Mouse (Mus musculus) limb, embryonic 12.5 days (tissue): ENCODE measurements around the gene Fbxw5. TPM values are rescaled to one million over a fixed set of nuclear protein-coding genes. Genes with fewer than 3 reads are reported as not detected.

Source experiments
- ATAC-seq: fragments of 200-750 bp; cut with Nextera tagmentation; 2 replicates; pipeline ENCODE4 v1.8.0; 2017; ENCODE audit warnings: low read depth, moderate TSS enrichment; ENCODE audit not compliant: insufficient number of reproducible peaks, insufficient read depth, low FRiP score, low TSS enrichment
- H3K27ac ChIP-seq: fragments of 300-500 bp; sonication (generic); 2 replicates; pipeline ENCODE4 v1.5.1; 2016; ENCODE audit warnings: mild to moderate bottlenecking, moderate library complexity
- H3K27me3 ChIP-seq: fragments of 300-500 bp; sonication (generic); 2 replicates; pipeline ENCODE4 v1.6.1; 2016; ENCODE audit warnings: mild to moderate bottlenecking, moderate library complexity
- H3K36me3 ChIP-seq: fragments of 300-500 bp; sonication (generic); 2 replicates; pipeline ENCODE4 v1.6.1; 2016; ENCODE audit warnings: mild to moderate bottlenecking, moderate library complexity
- H3K4me1 ChIP-seq: fragments of 300-500 bp; sonication (generic); replicated peaks from 2 replicates; pipeline ENCODE4 v1.6.1; 2016
- H3K4me2 ChIP-seq: fragments of 300-500 bp; sonication (generic); 2 replicates; pipeline ENCODE4 v1.6.1; 2016; ENCODE audit warnings: mild to moderate bottlenecking, moderate library complexity
- H3K4me3 ChIP-seq: fragments of 300-500 bp; sonication (generic); replicated peaks from 2 replicates; pipeline ENCODE4 v1.5.1; 2016; ENCODE audit warnings: mild to moderate bottlenecking
- H3K9ac ChIP-seq: fragments of 300-500 bp; sonication (generic); replicated peaks from 2 replicates; pipeline ENCODE4 v1.6.1; 2016; ENCODE audit warnings: mild to moderate bottlenecking, moderate library complexity
- H3K9me3 ChIP-seq: fragments of 300-500 bp; sonication (generic); 2 replicates; pipeline ENCODE4 v1.6.1; 2016; ENCODE audit warnings: mild to moderate bottlenecking, moderate library complexity
- WGBS: fragments of 180-500 bp; shearing (Covaris S2); methylation state at CpG from one replicate; pipeline ENCODE4 v1.1.7; 2016; 5-methylcytosine and 5-hydroxymethylcytosine counted together
- polyA plus RNA-seq: library from polyadenylated mRNA; unstranded; fragments of >200 nt; fragmentation: Nextera tagmentation; extraction: Ambion mirVana; gene quantifications from 2 replicates; pipeline ENCODE4 v1.2.1, GENCODE M21; 2016

The Fbxw5 gene
- polyA plus RNA-seq, 1 experiment from 2014 or later: 68.4 TPM

DNA sequence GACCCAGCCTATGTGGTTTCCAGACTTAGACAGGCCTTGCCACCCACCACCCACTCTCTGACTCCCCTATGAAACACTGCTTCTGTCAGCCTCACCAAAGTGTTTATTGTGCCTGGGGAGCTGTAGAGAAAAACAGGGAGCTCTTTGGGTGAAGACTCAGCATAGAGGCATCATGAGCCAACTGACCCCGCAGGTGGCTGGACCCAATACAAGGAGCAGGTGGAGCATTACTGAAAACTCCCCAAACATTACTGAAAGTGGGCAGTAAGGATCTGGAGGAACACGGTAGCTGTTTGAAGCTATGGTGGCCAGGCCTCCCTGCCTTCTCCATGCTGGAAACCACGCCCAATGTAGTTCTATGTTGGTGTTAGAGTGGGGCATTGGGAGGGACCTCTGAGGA lies 36.9 kb upstream of the Fbxw5 start:
- Histone ChIP-seq H3K27ac (no peak overlapping the region), H3K4me2 (no peak overlapping the region), H3K9ac (no peak overlapping the region), H3K36me3 (peaks cover 7% of the 10 kb centered on the region; the same call in 1 of the 2 replicates), H3K4me1 (peaks cover 28% of the 10 kb centered on the region), H3K4me3 (no peak overlapping the region), H3K9me3 (no peaks in the 10 kb centered on the region), H3K27me3 (no peaks in the 10 kb centered on the region)
- WGBS: 82% methylated on average over 3 of the region's 3 CpGs
- ATAC-seq: no peak

DNA sequence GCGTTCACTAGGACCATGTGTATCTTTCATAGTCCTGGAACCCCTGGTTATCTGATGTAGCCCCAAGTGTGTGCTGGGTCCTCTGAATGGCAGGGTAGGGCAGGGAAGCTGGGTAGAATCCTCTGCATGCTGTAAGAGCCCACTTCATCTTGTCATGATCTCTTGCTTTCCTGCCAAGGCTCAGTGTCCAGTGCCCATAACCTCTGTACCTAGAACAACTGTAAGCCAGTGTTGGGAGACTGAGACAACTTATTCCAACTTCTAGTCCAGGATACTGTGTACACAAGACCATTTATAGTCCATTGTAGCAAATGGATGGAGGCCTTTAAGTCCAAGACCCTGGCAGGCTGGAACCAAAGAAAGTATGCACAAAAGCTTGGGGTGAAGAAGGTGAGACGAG lies 35.3 kb upstream of the Fbxw5 start:
- 86% methylated on average over 2 of the region's 2 CpGs for WGBS
- Histone ChIP-seq H3K4me1 (peaks cover 14% of the 10 kb centered on the region), H3K4me2 (no peak overlapping the region), H3K4me3 (no peak overlapping the region), H3K9me3 (no peaks in the 10 kb centered on the region), H3K27ac (0 out of 2 replicates have a peak overlapping the region, but pooled peaks have one; percentile 24), H3K36me3 (no peaks in the 10 kb centered on the region), H3K27me3 (no peaks in the 10 kb centered on the region), H3K9ac (no peak overlapping the region; the same call in 1 of the 2 replicates)
- ATAC-seq: no peak

DNA sequence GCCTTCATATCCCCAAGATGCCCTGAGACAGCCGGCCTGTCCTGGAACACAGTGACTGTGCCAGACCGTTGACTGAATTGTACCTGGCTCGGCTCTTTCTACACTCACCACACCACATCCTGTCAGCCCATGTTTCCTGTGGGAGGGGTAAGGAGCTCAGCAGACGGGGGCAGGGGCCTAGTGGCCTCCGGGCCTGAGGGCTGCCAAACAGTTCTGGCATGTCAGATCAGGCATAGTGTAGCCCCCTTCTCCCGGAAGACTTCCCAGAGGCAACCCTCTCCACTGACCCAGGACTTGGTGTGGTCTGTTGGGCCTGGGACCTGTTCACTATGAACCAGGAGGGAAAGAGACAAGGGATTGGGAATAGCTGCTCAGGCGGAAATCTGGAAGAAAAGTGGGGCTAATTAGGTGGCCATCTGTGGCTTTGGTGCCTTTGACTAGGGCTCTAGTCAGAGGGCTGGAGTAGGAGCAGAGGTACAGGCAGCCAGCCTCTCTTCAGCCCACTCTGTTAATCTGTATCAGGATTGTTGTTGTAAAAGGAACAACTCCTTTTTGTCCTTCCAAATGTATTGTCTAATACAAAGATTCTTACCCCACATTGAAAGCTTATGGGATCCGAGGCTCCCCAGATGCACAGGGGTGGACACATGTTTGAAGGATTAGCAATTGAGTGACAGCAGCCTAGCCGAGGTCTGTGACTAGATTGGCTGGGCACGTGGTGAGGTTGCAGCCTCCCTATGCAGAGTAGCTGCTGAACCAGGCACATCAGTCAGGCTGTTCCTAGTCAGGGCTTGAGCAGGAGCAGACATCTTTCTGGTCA lies 34.5 kb upstream of the Fbxw5 start:
- 47% methylated on average over 10 of the region's 10 CpGs for WGBS
- no peaks in the 10 kb centered on the region for H3K9me3 ChIP-seq
- no peaks in the 10 kb centered on the region for H3K27me3 ChIP-seq
- H3K9ac ChIP-seq: peak overlapping the region; percentile 12; the same call in 1 of the 2 replicates
- no peak overlapping the region for H3K4me2 ChIP-seq
- peak overlapping the region; percentile 24; the same call in 1 of the 2 replicates for H3K27ac ChIP-seq
- peaks cover 13% of the 10 kb centered on the region for H3K4me1 ChIP-seq
- ATAC-seq: no peak
- H3K36me3 ChIP-seq: no peaks in the 10 kb centered on the region
- no peak overlapping the region for H3K4me3 ChIP-seq

DNA sequence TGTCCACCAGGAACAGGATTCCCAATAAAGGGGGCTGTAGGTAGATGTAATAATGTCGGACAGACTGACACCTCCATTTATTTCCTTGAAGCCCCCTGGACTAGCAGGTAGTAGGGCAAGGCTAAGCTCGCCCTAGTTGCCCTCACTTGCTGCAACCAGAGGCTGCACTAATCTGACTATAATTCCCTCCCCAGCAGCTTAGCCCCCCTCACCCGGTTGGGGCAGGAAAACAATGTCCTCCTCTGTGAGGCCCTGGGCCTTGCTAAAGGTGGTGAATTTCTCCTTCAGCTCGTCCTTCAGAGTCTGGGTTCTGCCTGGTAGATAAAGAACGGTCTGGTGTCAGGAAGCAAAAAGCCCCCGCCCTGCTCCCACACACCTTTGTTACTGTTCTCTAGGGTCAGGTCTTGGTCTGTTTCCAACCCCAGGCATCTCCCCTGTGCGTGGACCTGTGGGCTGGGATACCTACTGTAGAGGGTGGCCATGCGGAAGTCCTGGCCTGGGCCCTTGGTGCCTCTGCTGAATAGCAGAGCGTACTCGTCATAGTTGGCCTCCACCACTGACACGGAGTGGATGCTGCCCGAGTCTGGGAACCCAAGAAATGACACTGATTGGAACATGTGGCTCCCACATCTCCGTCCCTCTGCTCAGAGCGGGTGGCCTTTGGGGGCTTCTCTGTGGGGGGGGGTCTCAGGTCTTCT lies 32.8 kb upstream of the Fbxw5 start:
- no peaks in the 10 kb centered on the region for H3K27me3 ChIP-seq
- no peak for ATAC-seq
- H3K9me3 ChIP-seq: no peaks in the 10 kb centered on the region
- H3K36me3 ChIP-seq: no peaks in the 10 kb centered on the region
- H3K4me2 ChIP-seq: no peak overlapping the region
- H3K4me1 ChIP-seq: peaks cover 7% of the 10 kb centered on the region
- H3K27ac ChIP-seq: no peak overlapping the region
- no peak overlapping the region for H3K4me3 ChIP-seq
- no peak overlapping the region for H3K9ac ChIP-seq
- 84% methylated on average over 14 of the region's 14 CpGs for WGBS

DNA sequence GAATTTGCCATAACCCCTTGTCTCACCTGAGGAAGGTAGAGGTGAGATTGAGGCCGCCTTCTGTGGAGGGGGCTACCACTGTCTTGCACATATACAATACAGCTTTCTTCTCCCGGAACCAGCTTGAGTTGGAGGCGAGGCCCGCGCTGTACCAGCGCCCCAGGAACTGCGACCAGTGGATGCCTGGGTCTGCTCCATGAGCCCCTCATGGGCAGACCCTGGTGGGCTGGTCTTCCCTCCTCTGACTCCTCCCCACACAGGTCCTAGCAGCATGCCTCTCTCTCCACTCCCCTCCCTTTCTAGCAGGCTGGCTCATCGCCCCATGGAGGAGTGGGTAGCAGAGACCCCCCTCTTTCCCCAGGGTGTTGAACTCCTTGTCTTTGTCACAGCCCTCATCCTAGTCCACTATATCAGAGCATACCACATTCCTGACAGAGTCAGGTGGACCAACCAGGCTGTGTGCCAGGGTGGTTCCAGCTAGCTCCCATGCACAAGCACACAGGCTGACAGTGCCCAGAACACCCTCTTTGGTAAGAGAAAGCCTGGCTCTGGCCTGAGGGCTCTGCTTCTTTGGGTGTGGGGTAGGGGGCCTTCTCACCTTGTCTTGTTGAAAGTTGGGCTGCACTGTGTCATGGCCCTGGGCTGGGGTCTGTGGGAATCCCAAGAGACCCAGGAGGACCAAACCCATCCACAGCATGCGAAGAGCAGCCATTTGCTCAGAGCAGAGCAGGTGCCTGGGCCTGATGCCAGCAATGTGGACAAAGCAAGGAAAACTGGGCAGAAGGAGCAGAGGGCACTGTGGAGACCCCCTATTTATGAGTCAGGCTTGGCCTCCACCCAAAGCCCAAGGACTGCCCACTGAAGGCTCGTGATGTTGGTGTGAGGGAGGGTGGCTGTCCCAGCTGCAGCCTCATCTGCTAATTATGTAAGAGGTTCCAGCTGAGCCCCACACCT lies 31.3 kb upstream of the Fbxw5 start:
- no peaks in the 10 kb centered on the region for H3K36me3 ChIP-seq
- H3K27ac ChIP-seq: no peak overlapping the region
- H3K4me1 ChIP-seq: peaks cover 7% of the 10 kb centered on the region
- no peak overlapping the region for H3K4me2 ChIP-seq
- no peak overlapping the region for H3K9ac ChIP-seq
- peak; percentile 44 for ATAC-seq
- WGBS: 70% methylated on average over 10 of the region's 10 CpGs
- no peaks in the 10 kb centered on the region for H3K9me3 ChIP-seq
- H3K4me3 ChIP-seq: no peak overlapping the region
- no peaks in the 10 kb centered on the region for H3K27me3 ChIP-seq

DNA sequence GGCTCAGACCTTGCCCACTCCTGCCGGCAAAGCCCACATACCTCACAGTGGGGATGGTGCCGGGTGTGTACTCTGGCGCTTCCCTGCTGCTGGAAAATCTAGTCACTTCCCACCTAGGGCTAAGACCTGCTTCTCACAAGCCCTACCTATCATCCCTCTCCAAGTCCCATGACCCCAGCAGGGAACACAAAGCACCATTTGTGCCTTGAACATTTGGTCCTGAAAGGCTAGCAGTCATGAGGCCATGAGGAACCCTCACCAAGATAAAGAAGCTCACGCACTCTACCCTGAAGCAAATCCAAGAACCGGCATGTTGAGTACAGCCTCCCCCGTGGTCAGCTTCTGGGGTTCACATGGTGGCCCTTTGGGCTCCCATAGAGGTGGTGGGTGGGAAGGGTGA lies 30.6 kb upstream of the Fbxw5 start, which contains the start of gene Ptgds:
TSS of gene Ptgds (minus strand) at position 78 of the 400 bp plus-strand sequence.
- H3K4me2 ChIP-seq: no peak within 1 kb of the TSS
- H3K9ac ChIP-seq: no peak within 1 kb of the TSS
- no peak for ATAC-seq
- H3K27ac ChIP-seq: no peak within 1 kb of the TSS
- 45% methylated on average over 6 of the region's 6 CpGs for WGBS
- H3K27me3 ChIP-seq: no peaks in the 10 kb centered on the region
- no peaks in the 10 kb centered on the region for H3K36me3 ChIP-seq
- peaks cover 7% of the 10 kb centered on the region for H3K4me1 ChIP-seq
- H3K4me3 ChIP-seq: no peak within 1 kb of the TSS
- no peaks in the 10 kb centered on the region for H3K9me3 ChIP-seq

DNA sequence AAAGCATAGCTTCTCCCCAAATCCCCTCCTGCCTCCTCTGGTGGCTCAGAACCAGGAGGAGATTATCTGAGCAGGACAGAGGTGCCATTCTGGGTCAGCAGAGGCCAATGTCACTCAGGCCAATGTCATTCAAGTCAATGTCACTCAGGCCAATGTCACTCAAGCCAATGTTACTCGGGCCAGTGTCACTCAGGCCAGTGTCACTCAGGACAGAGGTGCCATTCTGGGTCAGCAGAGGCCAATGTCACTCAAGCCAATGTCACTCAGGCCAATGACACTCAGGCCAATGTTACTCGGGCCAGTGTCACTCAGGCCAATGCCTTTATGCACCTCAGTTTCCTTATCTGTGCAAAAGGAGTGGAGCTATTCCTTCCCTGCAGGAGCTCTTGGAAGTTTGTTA lies 28.0 kb upstream of the Fbxw5 start:
- Histone ChIP-seq H3K36me3 (no peaks in the 10 kb centered on the region), H3K27ac (no peak overlapping the region), H3K4me3 (no peak overlapping the region), H3K9ac (no peak overlapping the region), H3K27me3 (no peaks in the 10 kb centered on the region), H3K4me2 (no peak overlapping the region), H3K4me1 (no peaks in the 10 kb centered on the region), H3K9me3 (no peaks in the 10 kb centered on the region)
- ATAC-seq: no peak
- WGBS: 80% methylated on average over 2 of the region's 2 CpGs

DNA sequence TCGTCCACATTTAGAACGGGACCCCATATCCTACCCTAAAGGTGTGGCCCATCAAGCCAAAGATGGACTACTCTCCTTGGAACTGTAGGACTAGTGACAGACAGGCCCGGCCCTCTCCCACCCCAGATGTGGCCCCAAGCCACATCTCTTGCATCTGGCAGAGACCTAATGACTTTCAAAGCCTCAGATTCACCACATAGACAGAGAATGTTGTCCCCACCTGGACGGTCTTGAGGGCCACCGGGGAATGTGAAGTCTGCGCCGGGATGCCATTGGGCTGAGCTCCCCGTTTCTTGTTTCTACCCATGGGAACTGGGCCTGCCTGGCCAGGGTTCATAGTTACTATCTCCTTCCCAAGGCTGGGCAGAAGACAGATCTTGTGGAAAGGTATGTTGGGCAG lies 23.0 kb upstream of the Fbxw5 start:
- Histone ChIP-seq H3K27ac (no peak overlapping the region), H3K9ac (no peak overlapping the region), H3K4me2 (no peak overlapping the region), H3K27me3 (no peaks in the 10 kb centered on the region), H3K4me1 (no peaks in the 10 kb centered on the region), H3K4me3 (no peak overlapping the region), H3K9me3 (no peaks in the 10 kb centered on the region), H3K36me3 (no peaks in the 10 kb centered on the region)
- no peak for ATAC-seq
- 86% methylated on average over 8 of the region's 8 CpGs for WGBS

DNA sequence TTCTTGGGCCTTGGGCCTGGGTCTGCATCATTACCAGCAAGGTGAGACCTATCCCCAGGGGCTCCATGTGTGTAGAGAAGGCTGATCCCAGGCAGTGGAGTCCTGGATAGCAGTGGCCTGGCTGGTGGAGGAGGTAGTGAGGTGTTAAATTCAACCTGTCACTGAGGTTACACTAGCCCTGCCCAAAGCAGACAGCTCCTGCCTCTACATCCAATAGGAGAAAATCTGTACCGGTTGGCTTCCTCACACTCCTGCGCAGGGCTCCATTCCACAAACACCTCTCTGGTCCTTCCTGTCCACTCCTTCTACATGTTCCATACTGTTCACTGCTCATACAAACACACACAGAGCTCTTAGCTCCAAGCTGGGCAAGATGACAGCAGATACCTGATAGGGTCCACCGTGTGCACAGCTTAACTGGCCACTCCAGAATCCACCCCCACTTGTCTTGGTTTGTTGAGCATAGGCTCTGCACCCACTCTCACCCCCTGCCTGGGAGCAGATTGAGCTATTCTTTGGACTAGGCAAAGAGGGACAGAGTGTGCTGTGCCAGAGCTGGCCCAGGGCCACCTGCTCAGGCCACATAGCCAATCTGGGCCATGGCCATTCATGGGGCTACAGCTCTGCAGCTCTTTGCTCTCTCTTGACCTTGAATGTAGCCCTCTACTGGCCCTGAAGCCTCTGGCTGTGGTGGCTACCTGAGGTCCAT lies 22.4 kb upstream of the Fbxw5 start:
- Histone ChIP-seq H3K27ac (no peak overlapping the region), H3K4me2 (no peak overlapping the region), H3K9ac (no peak overlapping the region), H3K9me3 (no peaks in the 10 kb centered on the region), H3K4me3 (no peak overlapping the region), H3K36me3 (no peaks in the 10 kb centered on the region), H3K4me1 (no peaks in the 10 kb centered on the region), H3K27me3 (no peaks in the 10 kb centered on the region)
- no peak for ATAC-seq
- WGBS: 91% methylated on average over 3 of the region's 3 CpGs

DNA sequence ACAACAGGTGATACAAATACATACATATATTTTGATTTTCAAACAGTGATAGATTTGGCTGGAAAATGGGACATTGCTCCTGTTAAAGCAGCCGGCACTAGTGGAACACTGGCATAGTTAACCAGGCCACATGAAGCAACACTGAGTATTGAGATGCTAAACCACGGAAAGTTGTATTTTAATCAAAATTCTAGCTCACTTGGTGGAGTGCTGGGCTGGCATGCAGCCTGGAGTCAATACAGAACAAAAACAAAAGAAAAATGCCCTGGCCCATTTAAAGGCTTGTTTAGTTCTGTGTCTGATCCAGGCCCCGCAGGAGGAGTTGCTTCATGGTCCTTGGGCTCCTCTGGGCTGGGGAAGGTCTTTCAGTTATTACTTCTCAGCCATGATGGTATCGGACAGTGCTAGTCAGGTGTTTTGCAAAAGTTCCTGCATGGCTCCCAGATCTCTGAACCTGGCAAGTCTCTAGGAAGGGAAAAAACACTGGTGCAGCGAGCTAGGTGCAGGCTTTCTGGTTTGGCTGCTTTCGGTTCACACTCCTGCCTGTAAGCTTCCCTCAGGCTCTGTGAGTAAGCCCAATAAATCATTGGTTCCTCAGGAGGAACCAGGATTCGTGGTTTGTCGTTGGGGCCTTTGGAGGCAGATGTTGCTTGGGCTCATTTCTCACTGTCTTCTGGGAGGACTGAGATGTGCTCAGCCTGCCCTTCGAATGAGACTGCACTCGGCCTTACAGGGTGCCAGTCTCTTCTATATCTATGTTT lies 20.8 kb upstream of the Fbxw5 start:
- Histone ChIP-seq H3K4me2 (no peak overlapping the region), H3K36me3 (no peaks in the 10 kb centered on the region), H3K4me1 (no peaks in the 10 kb centered on the region), H3K4me3 (no peak overlapping the region), H3K27ac (no peak overlapping the region), H3K9ac (no peak overlapping the region), H3K9me3 (no peaks in the 10 kb centered on the region), H3K27me3 (no peaks in the 10 kb centered on the region)
- ATAC-seq: no peak
- 59% methylated on average over 10 of the region's 10 CpGs for WGBS
